Mouse (Mus musculus): ENCODE results near the gene Imp3.

DNA sequence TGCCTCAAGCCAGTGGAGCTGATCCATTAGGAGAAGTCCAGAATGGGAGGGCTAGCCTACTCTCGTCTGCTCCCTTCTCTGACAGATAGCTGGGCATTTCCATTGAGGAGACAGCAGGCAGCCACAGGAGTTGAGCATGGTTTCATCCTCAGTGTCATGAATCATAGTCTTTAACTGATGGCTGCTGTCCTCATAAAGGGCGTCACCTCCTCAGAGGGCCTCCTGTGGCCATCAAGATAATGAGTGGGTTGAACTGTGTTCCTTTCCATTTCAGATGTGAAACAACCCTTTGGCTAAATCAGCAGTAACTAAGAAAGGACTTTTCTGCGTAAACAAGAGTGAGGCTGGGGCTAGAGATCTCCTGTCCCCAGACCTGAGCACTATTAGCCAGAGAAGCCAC lies 33.6 kb upstream of the Imp3 start:
- TF ChIP-seq POLR2A (IDR thresholded peaks at IDR 0.05; ENCODE audit: insufficient read depth, low read depth, low read length): no peak
- TF ChIP-seq CTCF (IDR thresholded peaks at IDR 0.05): no peak
- no peak for TF ChIP-seq EP300 (IDR thresholded peaks at IDR 0.05; ENCODE audit: insufficient read depth, low read depth, low read length)

Data from heart, adult 2 months (tissue).